Mouse (Mus musculus) stomach, embryonic 15.5 days (tissue): ENCODE measurements at regions not wholly inside any gene's neighbourhood (a gene's known extent, or its start where the extent isn't known, plus 50 kb on each side); places are given as distances from the start of the nearest gene placed in this dataset.

Experiments
- ATAC-seq: fragments of 200-750 bp; cut with Nextera tagmentation; 2 replicates; pipeline ENCODE4 v1.8.0; 2017; ENCODE audit warnings: low read depth, moderate number of reproducible peaks, moderate TSS enrichment; ENCODE audit not compliant: insufficient read depth, low FRiP score
- H3K27ac ChIP-seq: fragments of 300-500 bp; sonication (generic); 2 replicates; pipeline ENCODE4 v1.5.1; 2015; ENCODE audit warnings: mild to moderate bottlenecking, inconsistent platforms
- H3K27me3 ChIP-seq: fragments of 300-500 bp; sonication (generic); replicated peaks from 2 replicates; pipeline ENCODE4 v1.6.1; 2015; ENCODE audit warnings: inconsistent platforms
- H3K36me3 ChIP-seq: fragments of 300-500 bp; sonication (generic); 2 replicates; pipeline ENCODE4 v1.6.1; 2015; ENCODE audit warnings: inconsistent platforms
- H3K4me1 ChIP-seq: fragments of 300-500 bp; sonication (generic); 2 replicates; pipeline ENCODE4 v1.6.1; 2015; ENCODE audit warnings: inconsistent platforms
- H3K4me2 ChIP-seq: fragments of 300-500 bp; sonication (generic); 2 replicates; pipeline ENCODE4 v1.6.1; 2015; ENCODE audit warnings: mild to moderate bottlenecking, inconsistent platforms
- H3K4me3 ChIP-seq: fragments of 300-500 bp; sonication (generic); replicated peaks from 2 replicates; pipeline ENCODE4 v1.5.1; 2015; ENCODE audit warnings: inconsistent platforms
- H3K9ac ChIP-seq: fragments of 300-500 bp; sonication (generic); 2 replicates; pipeline ENCODE4 v1.6.1; 2015; ENCODE audit warnings: inconsistent platforms
- H3K9me3 ChIP-seq: fragments of 300-500 bp; sonication (generic); 2 replicates; pipeline ENCODE4 v1.6.1; 2016; ENCODE audit warnings: inconsistent platforms
- WGBS: fragments of 180-500 bp; shearing (Covaris S2); methylation state at CpG from one replicate; pipeline ENCODE4 v1.1.7; 2015; 5-methylcytosine and 5-hydroxymethylcytosine counted together

DNA sequence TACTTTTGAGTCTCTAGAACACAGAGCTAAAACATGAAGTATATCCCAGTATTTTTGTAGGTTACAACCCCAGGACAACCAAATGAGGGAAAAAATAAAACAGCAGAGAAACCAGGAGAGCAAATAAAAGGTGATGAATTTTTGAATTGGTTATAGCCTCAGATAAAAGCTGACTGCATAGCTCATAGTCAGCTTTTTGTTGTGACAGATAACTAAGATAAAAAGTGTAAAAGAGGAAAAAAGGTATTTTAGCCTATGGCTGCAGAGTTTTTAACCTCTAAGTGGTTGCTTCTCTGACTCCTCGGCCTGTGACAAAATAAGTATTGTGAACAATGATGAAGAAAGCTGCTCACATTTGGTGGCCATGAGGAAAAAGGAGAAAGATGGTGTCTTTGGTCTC lies 111.6 kb upstream of the Tbc1d5 start:
- Histone ChIP-seq H3K4me2 (no peak overlapping the region), H3K27ac (no peak overlapping the region), H3K9ac (no peak overlapping the region), H3K9me3 (no peaks in the 10 kb centered on the region), H3K27me3 (no peaks in the 10 kb centered on the region), H3K4me3 (no peak overlapping the region), H3K4me1 (no peaks in the 10 kb centered on the region), H3K36me3 (no peaks in the 10 kb centered on the region)
- WGBS = 95% methylated on average over 1 of the region's 1 CpGs
- no peak for ATAC-seq

DNA sequence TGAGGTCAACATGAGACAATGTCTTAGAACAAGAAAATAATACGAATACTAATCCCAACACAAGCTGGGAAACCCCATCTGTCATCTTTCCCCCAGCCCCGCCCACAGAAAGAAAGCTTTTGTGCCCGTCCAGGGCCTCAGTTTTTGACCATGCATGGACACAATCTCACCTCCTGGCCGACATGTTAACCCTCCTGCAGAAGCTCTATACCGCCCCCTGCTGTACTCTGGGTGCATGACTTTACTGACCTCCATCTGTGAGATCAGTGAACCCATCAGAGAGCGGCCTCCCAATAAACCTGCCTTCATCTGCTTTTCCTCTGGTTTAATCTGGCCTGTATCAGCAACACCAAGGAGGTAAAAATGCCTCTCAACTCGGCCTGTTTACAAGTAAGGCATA lies 109.6 kb upstream of the Tbc1d5 start:
- 78% methylated on average over 7 of the region's 7 CpGs for WGBS
- no peak overlapping the region for H3K9ac ChIP-seq

DNA sequence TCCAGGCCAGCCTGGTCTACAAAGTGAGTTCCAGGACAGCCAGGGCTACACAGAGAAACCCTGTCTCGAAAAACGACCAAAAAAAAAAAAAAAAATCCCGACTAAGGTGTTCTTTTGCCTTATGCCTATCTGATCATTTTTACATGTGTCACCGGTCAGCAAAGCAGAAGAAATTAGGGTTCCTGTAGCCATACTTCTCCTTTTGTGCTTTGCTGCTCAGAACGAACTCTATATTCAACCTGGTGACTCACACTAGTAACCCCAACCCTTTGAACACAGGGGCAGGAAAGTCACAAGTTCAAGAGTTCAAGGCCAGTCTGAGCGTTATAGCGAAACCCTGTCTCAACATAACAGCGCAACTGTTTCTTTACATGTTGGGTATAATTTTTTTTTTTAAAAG lies 108.7 kb upstream of the Tbc1d5 start:
- Histone ChIP-seq H3K9me3 (no peaks in the 10 kb centered on the region), H3K9ac (no peak overlapping the region), H3K4me1 (no peaks in the 10 kb centered on the region), H3K27ac (no peak overlapping the region), H3K4me2 (no peak overlapping the region), H3K4me3 (no peak overlapping the region), H3K36me3 (no peaks in the 10 kb centered on the region), H3K27me3 (no peaks in the 10 kb centered on the region)
- ATAC-seq = no peak
- 85% methylated on average over 8 of the region's 8 CpGs for WGBS

More for the DNA sequence above, 109.6 kb upstream of the Tbc1d5 start:
- Histone ChIP-seq H3K36me3 (no peaks in the 10 kb centered on the region), H3K27me3 (no peaks in the 10 kb centered on the region), H3K9me3 (no peaks in the 10 kb centered on the region), H3K4me2 (no peak overlapping the region), H3K27ac (no peak overlapping the region), H3K4me1 (no peaks in the 10 kb centered on the region), H3K4me3 (no peak overlapping the region)
- no peak for ATAC-seq

- Histone ChIP-seq H3K4me1 (no peaks in the 10 kb centered on the region), H3K9me3 (no peaks in the 10 kb centered on the region), H3K4me3 (no peak overlapping the region), H3K4me2 (no peak overlapping the region), H3K9ac (no peak overlapping the region), H3K27me3 (no peaks in the 10 kb centered on the region), H3K27ac (no peak overlapping the region), H3K36me3 (no peaks in the 10 kb centered on the region)
- ATAC-seq = no peak
- WGBS = 73% methylated on average over 5 of the region's 5 CpGs
These were observed 106.2 kb upstream of the Tbc1d5 start for GRCm38 (mm10) chr17:51285362-51285761.

GRCm38 (mm10) chr17:51278771-51279170 lies 99.6 kb upstream of the Tbc1d5 start:
- H3K27me3 ChIP-seq = no peaks in the 10 kb centered on the region
- no peaks in the 10 kb centered on the region for H3K4me1 ChIP-seq
- no peak overlapping the region for H3K4me2 ChIP-seq
- no peaks in the 10 kb centered on the region for H3K9me3 ChIP-seq
- H3K4me3 ChIP-seq = no peak overlapping the region
- H3K36me3 ChIP-seq = no peaks in the 10 kb centered on the region
- no peak overlapping the region for H3K27ac ChIP-seq
- 72% methylated on average over 7 of the region's 7 CpGs for WGBS
- ATAC-seq = no peak
- H3K9ac ChIP-seq = no peak overlapping the region

DNA sequence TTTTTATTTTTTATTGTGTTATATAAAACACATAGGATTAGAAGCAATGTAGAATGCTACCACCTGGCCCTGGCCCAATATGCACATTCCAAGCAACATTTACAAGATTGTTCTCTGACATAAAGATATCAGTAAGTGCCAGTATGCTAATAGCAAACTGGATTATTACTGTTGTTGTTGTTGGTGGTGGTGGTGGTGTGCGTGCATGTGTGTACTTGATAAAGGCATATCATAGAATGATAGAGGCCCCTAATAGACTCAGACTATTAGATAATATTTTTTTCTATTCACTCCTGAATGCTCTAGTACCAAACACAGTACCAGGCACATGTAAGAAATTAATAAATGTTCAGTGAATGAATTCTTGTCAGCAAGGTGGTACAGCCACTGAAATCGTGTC lies 98.9 kb upstream of the Tbc1d5 start:
- no peaks in the 10 kb centered on the region for H3K9me3 ChIP-seq
- H3K4me3 ChIP-seq = no peak overlapping the region
- 71% methylated on average over 2 of the region's 2 CpGs for WGBS
- no peak for ATAC-seq
- no peak overlapping the region for H3K4me2 ChIP-seq
- no peak overlapping the region for H3K9ac ChIP-seq
- H3K4me1 ChIP-seq = no peaks in the 10 kb centered on the region
- H3K36me3 ChIP-seq = no peaks in the 10 kb centered on the region
- no peaks in the 10 kb centered on the region for H3K27me3 ChIP-seq
- no peak overlapping the region for H3K27ac ChIP-seq

GRCm38 (mm10) chr17:51277161-51277560 lies 98.0 kb upstream of the Tbc1d5 start:
- no peak overlapping the region for H3K4me3 ChIP-seq
- no peak overlapping the region for H3K4me2 ChIP-seq

DNA sequence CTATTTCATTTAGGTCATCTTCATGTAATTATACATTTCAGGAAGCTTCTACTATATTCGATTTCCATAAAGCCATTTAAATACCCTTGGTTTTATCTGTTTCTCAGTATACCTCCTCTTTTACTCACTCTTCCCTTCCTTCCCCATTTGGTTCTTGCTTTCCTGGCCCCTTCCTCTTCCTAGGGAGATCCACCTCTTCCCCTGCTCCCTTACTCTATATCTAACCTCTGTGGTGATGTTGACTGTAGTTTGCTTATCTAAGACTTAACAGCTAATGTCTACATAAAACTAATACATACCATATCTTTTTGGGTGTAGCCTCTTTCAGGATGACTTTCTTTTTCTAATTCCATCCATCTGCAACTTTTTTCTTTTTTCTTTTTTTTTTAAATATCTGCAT lies 92.9 kb upstream of the Tbc1d5 start:
- Histone ChIP-seq H3K27ac (no peak overlapping the region), H3K36me3 (no peaks in the 10 kb centered on the region), H3K4me1 (no peaks in the 10 kb centered on the region), H3K27me3 (no peaks in the 10 kb centered on the region), H3K4me2 (no peak overlapping the region), H3K4me3 (no peak overlapping the region), H3K9me3 (no peaks in the 10 kb centered on the region), H3K9ac (no peak overlapping the region)
- ATAC-seq = no peak
- WGBS = 77% methylated on average over 1 of the region's 1 CpGs

More at GRCm38 (mm10) chr17:51277161-51277560, 98.0 kb upstream of the Tbc1d5 start:
- H3K27ac ChIP-seq = no peak overlapping the region
- H3K9ac ChIP-seq = no peak overlapping the region
- H3K36me3 ChIP-seq = no peaks in the 10 kb centered on the region
- H3K27me3 ChIP-seq = no peaks in the 10 kb centered on the region
- no peaks in the 10 kb centered on the region for H3K4me1 ChIP-seq
- H3K9me3 ChIP-seq = no peaks in the 10 kb centered on the region
- ATAC-seq = no peak

DNA sequence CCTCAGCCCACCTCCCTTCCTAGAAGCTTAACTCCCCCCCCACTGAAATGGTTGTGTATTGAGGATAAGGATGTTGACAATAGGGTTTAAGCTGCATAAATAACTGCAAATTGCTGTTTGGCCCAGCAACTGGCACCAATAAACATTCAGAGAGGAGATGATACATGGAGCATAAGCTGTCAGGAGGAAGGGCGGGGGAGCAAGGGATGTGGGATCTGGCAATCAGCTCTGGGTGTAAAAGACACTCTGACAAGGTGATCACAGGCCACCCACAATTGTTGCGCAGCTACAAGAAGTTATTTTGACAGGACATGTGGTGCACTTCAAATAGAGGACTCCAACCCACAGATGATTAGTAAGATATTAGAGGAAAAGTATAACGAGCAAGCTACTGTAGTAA lies 83.8 kb upstream of the Tbc1d5 start:
- Histone ChIP-seq H3K27ac (no peak overlapping the region), H3K4me2 (no peak overlapping the region), H3K9ac (no peak overlapping the region), H3K4me1 (no peaks in the 10 kb centered on the region), H3K36me3 (no peaks in the 10 kb centered on the region), H3K27me3 (no peaks in the 10 kb centered on the region), H3K4me3 (no peak overlapping the region), H3K9me3 (no peaks in the 10 kb centered on the region)
- no peak for ATAC-seq
- 65% methylated on average over 3 of the region's 3 CpGs for WGBS

GRCm38 (mm10) chr17:51262404-51262803 lies 83.3 kb upstream of the Tbc1d5 start:
- H3K4me3 ChIP-seq = no peak overlapping the region
- no peak overlapping the region for H3K9ac ChIP-seq
- H3K4me1 ChIP-seq = no peaks in the 10 kb centered on the region
- H3K27ac ChIP-seq = no peak overlapping the region
- H3K36me3 ChIP-seq = no peaks in the 10 kb centered on the region
- H3K27me3 ChIP-seq = no peaks in the 10 kb centered on the region
- no peak for ATAC-seq
- H3K4me2 ChIP-seq = no peak overlapping the region
- H3K9me3 ChIP-seq = no peaks in the 10 kb centered on the region

- ATAC-seq = no peak
- WGBS = 71% methylated on average over 5 of the region's 5 CpGs
- no peak overlapping the region for H3K27ac ChIP-seq
- H3K9ac ChIP-seq = no peak overlapping the region
- H3K9me3 ChIP-seq = no peaks in the 10 kb centered on the region
- no peak overlapping the region for H3K4me2 ChIP-seq
- no peak overlapping the region for H3K4me3 ChIP-seq
- H3K36me3 ChIP-seq = no peaks in the 10 kb centered on the region
- no peaks in the 10 kb centered on the region for H3K4me1 ChIP-seq
- no peaks in the 10 kb centered on the region for H3K27me3 ChIP-seq
These were observed 79.2 kb upstream of the Tbc1d5 start for GRCm38 (mm10) chr17:51258316-51258715.

- Histone ChIP-seq H3K27me3 (no peaks in the 10 kb centered on the region), H3K9ac (no peak overlapping the region), H3K36me3 (no peaks in the 10 kb centered on the region), H3K27ac (no peak overlapping the region), H3K9me3 (no peaks in the 10 kb centered on the region), H3K4me3 (no peak overlapping the region), H3K4me1 (no peaks in the 10 kb centered on the region), H3K4me2 (no peak overlapping the region)
- WGBS = 39% methylated on average over 6 of the region's 6 CpGs
- ATAC-seq = no peak
These were observed 69.4 kb upstream of the Tbc1d5 start for GRCm38 (mm10) chr17:51248543-51248942.

DNA sequence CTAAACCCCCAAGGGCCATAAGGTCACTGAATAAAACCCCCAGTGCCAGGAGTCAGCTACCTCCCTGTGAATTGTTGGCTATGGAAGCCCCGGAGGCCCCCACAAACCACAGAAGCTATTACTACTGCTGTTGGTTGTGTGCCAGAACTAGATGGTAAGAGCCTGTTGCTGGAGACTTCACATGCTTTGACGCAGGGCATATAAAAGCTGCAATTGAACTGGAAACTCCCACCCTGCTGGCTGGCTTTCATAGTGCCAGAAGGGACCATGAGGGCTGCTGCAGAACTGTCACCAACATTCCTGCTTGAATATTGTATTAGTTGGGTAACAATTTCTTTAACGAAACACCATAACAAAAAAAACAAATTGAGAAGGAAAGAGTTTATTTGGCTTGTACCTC lies 66.9 kb upstream of the Tbc1d5 start:
- no peaks in the 10 kb centered on the region for H3K4me1 ChIP-seq
- no peak overlapping the region for H3K4me2 ChIP-seq
- no peak overlapping the region for H3K9ac ChIP-seq
- H3K9me3 ChIP-seq = no peaks in the 10 kb centered on the region
- H3K27ac ChIP-seq = no peak overlapping the region
- no peaks in the 10 kb centered on the region for H3K27me3 ChIP-seq
- H3K4me3 ChIP-seq = no peak overlapping the region
- no peaks in the 10 kb centered on the region for H3K36me3 ChIP-seq
- 76% methylated on average over 3 of the region's 3 CpGs for WGBS
- ATAC-seq = no peak
